Mouse (Mus musculus): ENCODE data around the gene Ubr4. TPM values are rescaled to one million over a fixed set of nuclear protein-coding genes. Genes with fewer than 3 reads are reported as not detected.

Gene Ubr4
- polyA plus RNA-seq, 1 experiment: 52.8 TPM

- WGBS: 88% methylated on average over 6 of the region's 6 CpGs
- Histone ChIP-seq H3K27ac (ENCODE audit: control insufficient read depth, insufficient read depth, low read depth, low read length, poor library complexity) (no peak overlapping the region), H3K4me3 (replicated peaks; ENCODE audit: control insufficient read depth, low read depth, low read length) (no peak overlapping the region), H3K4me1 (ENCODE audit: control insufficient read depth, insufficient read depth, low read length) (peaks cover 4% of the 10 kb centered on the region; the same call in 1 of the 2 replicates)
- no peak for TF ChIP-seq CTCF (IDR thresholded peaks at IDR 0.05; ENCODE audit: control insufficient read depth, insufficient read depth, low read length)
- TF ChIP-seq POLR2A (IDR thresholded peaks at IDR 0.05; ENCODE audit: borderline replicate concordance, control insufficient read depth, low read depth, low read length): no peak
Observed at GRCm38 (mm10) chr4:139386869-139387319, 34.5 kb downstream of the Ubr4 start.

GRCm38 (mm10) chr4:139389557-139389956 lies 37.1 kb downstream of the Ubr4 start:
- no peaks in the 10 kb centered on the region for H3K4me1 ChIP-seq (ENCODE audit: control insufficient read depth, insufficient read depth, low read length)

DNA sequence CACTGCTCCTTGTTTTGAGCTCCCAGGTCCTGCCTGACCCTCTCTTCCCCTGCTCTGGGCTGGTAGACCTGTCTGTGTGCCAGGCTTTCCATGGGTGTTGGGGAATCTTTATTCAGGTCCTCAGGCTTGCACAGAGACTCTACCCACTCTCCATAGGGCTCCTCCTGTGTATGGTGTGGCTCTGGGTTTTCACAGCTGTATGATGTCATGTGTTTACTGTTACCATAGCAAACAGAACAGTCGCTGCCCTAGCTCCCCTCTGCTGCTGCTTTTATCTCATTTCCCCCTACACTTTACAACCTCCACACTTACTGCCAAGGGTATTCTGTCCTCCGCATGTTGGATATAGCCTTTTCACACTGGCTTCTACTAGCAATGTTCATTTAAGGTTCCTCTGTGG lies 43.0 kb downstream of the Ubr4 start:
- no peak overlapping the region for H3K4me3 ChIP-seq (replicated peaks; ENCODE audit: control insufficient read depth, low read depth, low read length)
- no peaks in the 10 kb centered on the region for H3K4me1 ChIP-seq (ENCODE audit: control insufficient read depth, insufficient read depth, low read length)
- no peak overlapping the region for H3K27ac ChIP-seq (ENCODE audit: control insufficient read depth, insufficient read depth, low read depth, low read length, poor library complexity)
- WGBS: 54% methylated on average over 2 of the region's 2 CpGs
- TF ChIP-seq CTCF (IDR thresholded peaks at IDR 0.05; ENCODE audit: control insufficient read depth, insufficient read depth, low read length): no peak
- TF ChIP-seq POLR2A (IDR thresholded peaks at IDR 0.05; ENCODE audit: borderline replicate concordance, control insufficient read depth, low read depth, low read length): no peak

More at GRCm38 (mm10) chr4:139389557-139389956, 37.1 kb downstream of the Ubr4 start:
- WGBS: 93% methylated on average over 4 of the region's 4 CpGs
- H3K27ac ChIP-seq (ENCODE audit: control insufficient read depth, insufficient read depth, low read depth, low read length, poor library complexity): no peak overlapping the region
- no peak for TF ChIP-seq CTCF (IDR thresholded peaks at IDR 0.05; ENCODE audit: control insufficient read depth, insufficient read depth, low read length)
- no peak for TF ChIP-seq POLR2A (IDR thresholded peaks at IDR 0.05; ENCODE audit: borderline replicate concordance, control insufficient read depth, low read depth, low read length)
- no peak overlapping the region for H3K4me3 ChIP-seq (replicated peaks; ENCODE audit: control insufficient read depth, low read depth, low read length)

DNA sequence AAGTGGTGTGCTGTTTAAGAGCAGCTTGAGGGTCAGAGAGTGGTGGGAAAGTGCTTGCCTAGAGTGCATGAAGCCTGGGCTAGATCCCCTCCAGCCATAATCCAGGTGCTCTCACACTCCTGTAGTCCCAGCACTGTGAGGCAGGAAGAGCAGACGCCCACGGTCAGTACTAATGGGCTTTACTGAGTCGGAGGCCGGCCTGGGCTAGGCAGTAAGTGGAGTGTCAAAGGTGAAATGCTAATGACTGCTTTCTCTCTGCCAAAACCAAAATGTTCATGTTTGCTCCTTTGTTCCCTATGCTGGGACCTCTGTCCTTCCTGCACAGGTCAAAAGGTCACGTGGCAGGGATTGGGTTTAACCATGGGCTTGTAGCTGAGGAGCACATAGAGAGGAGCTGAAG lies 48.1 kb downstream of the Ubr4 start:
- H3K4me3 ChIP-seq (replicated peaks; ENCODE audit: control insufficient read depth, low read depth, low read length): no peak overlapping the region
- WGBS: 84% methylated on average over 5 of the region's 5 CpGs
- H3K27ac ChIP-seq (ENCODE audit: control insufficient read depth, insufficient read depth, low read depth, low read length, poor library complexity): no peak overlapping the region
- H3K4me1 ChIP-seq (ENCODE audit: control insufficient read depth, insufficient read depth, low read length): no peaks in the 10 kb centered on the region
- no peak for TF ChIP-seq POLR2A (IDR thresholded peaks at IDR 0.05; ENCODE audit: borderline replicate concordance, control insufficient read depth, low read depth, low read length)
- TF ChIP-seq CTCF (IDR thresholded peaks at IDR 0.05; ENCODE audit: control insufficient read depth, insufficient read depth, low read length): no peak

DNA sequence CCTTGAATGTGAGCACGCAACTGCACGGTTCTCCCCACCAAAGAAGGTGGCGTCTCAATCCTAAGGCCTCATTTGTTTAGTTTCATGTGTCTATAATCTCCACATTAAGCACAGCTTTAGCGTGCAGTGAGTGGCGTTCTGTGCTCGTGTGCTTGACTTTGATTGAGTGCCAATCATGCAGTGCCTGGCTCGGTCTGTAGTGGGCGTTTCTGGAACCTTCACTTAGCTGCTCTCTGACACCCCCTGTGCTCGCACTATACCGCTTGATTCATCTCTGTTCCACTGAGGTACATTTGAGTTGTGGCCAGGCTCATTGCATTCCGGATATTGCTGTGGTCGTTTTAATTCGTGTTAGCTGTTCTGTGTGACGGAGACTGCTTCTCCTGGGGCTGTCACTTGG lies 50.8 kb downstream of the Ubr4 start:
- 84% methylated on average over 14 of the region's 14 CpGs for WGBS
- H3K4me1 ChIP-seq (ENCODE audit: control insufficient read depth, insufficient read depth, low read length): no peaks in the 10 kb centered on the region
- TF ChIP-seq POLR2A (IDR thresholded peaks at IDR 0.05; ENCODE audit: borderline replicate concordance, control insufficient read depth, low read depth, low read length): no peak
- TF ChIP-seq CTCF (IDR thresholded peaks at IDR 0.05; ENCODE audit: control insufficient read depth, insufficient read depth, low read length): no peak
- no peak overlapping the region for H3K4me3 ChIP-seq (replicated peaks; ENCODE audit: control insufficient read depth, low read depth, low read length)
- no peak overlapping the region for H3K27ac ChIP-seq (ENCODE audit: control insufficient read depth, insufficient read depth, low read depth, low read length, poor library complexity)

- no peaks in the 10 kb centered on the region for H3K4me1 ChIP-seq (ENCODE audit: control insufficient read depth, insufficient read depth, low read length)
- no peak overlapping the region for H3K27ac ChIP-seq (ENCODE audit: control insufficient read depth, insufficient read depth, low read depth, low read length, poor library complexity)
- 93% methylated on average over 3 of the region's 3 CpGs for WGBS
- H3K4me3 ChIP-seq (replicated peaks; ENCODE audit: control insufficient read depth, low read depth, low read length): no peak overlapping the region
- TF ChIP-seq CTCF (IDR thresholded peaks at IDR 0.05; ENCODE audit: control insufficient read depth, insufficient read depth, low read length): no peak
- TF ChIP-seq POLR2A (IDR thresholded peaks at IDR 0.05; ENCODE audit: borderline replicate concordance, control insufficient read depth, low read depth, low read length): no peak
Observed at GRCm38 (mm10) chr4:139411351-139411750, 58.9 kb downstream of the Ubr4 start.

- WGBS: 68% methylated on average over 1 of the region's 1 CpGs
- H3K27ac ChIP-seq (ENCODE audit: control insufficient read depth, insufficient read depth, low read depth, low read length, poor library complexity): no peak overlapping the region
- H3K4me1 ChIP-seq (ENCODE audit: control insufficient read depth, insufficient read depth, low read length): no peaks in the 10 kb centered on the region
- TF ChIP-seq POLR2A (IDR thresholded peaks at IDR 0.05; ENCODE audit: borderline replicate concordance, control insufficient read depth, low read depth, low read length): no peak
- 0 out of 2 replicates have a peak, but pooled peaks have one; percentile 3 for TF ChIP-seq CTCF (IDR thresholded peaks at IDR 0.05; ENCODE audit: control insufficient read depth, insufficient read depth, low read length)
- no peak overlapping the region for H3K4me3 ChIP-seq (replicated peaks; ENCODE audit: control insufficient read depth, low read depth, low read length)
Observed at GRCm38 (mm10) chr4:139417868-139418267, 65.5 kb downstream of the Ubr4 start.

GRCm38 (mm10) chr4:139421621-139422020 lies 69.2 kb downstream of the Ubr4 start:
- WGBS: 91% methylated on average over 7 of the region's 7 CpGs

GRCm38 (mm10) chr4:139422409-139422808 lies 70.0 kb downstream of the Ubr4 start:
- Histone ChIP-seq H3K4me1 (ENCODE audit: control insufficient read depth, insufficient read depth, low read length) (no peaks in the 10 kb centered on the region), H3K27ac (ENCODE audit: control insufficient read depth, insufficient read depth, low read depth, low read length, poor library complexity) (no peak overlapping the region), H3K4me3 (replicated peaks; ENCODE audit: control insufficient read depth, low read depth, low read length) (no peak overlapping the region)
- WGBS: 88% methylated on average over 2 of the region's 2 CpGs
- TF ChIP-seq POLR2A (IDR thresholded peaks at IDR 0.05; ENCODE audit: borderline replicate concordance, control insufficient read depth, low read depth, low read length) (no peak), CTCF (IDR thresholded peaks at IDR 0.05; ENCODE audit: control insufficient read depth, insufficient read depth, low read length) (no peak)

More at GRCm38 (mm10) chr4:139421621-139422020, 69.2 kb downstream of the Ubr4 start:
- TF ChIP-seq POLR2A (IDR thresholded peaks at IDR 0.05; ENCODE audit: borderline replicate concordance, control insufficient read depth, low read depth, low read length) (no peak), CTCF (IDR thresholded peaks at IDR 0.05; ENCODE audit: control insufficient read depth, insufficient read depth, low read length) (no peak)
- no peaks in the 10 kb centered on the region for H3K4me1 ChIP-seq (ENCODE audit: control insufficient read depth, insufficient read depth, low read length)
- H3K4me3 ChIP-seq (replicated peaks; ENCODE audit: control insufficient read depth, low read depth, low read length): no peak overlapping the region
- H3K27ac ChIP-seq (ENCODE audit: control insufficient read depth, insufficient read depth, low read depth, low read length, poor library complexity): no peak overlapping the region

All from bone marrow, adult 2 months (tissue).